Mouse (Mus musculus) testis, adult 2 months (tissue): Measurements from ENCODE around the gene Tvp23b. TPM values are rescaled to one million over a fixed set of nuclear protein-coding genes. Genes with fewer than 3 reads are reported as not detected.

Experiments
- H3K27ac ChIP-seq: fragments of 200-500 bp; 2 replicates; pipeline ENCODE4 v1.5.1; 2012; ENCODE audit warnings: low read depth, low read length; ENCODE audit not compliant: control insufficient read depth, insufficient read depth
- H3K27me3 ChIP-seq: fragments of 200-500 bp; 2 replicates; pipeline ENCODE4 v1.6.1; 2012; ENCODE audit warnings: mild to moderate bottlenecking, low read length, moderate library complexity; ENCODE audit not compliant: control insufficient read depth, insufficient read depth
- H3K36me3 ChIP-seq: fragments of 200-500 bp; 2 replicates; pipeline ENCODE4 v1.6.1; 2012; ENCODE audit warnings: mild to moderate bottlenecking, low read length; ENCODE audit not compliant: control insufficient read depth, insufficient read depth
- H3K4me1 ChIP-seq: fragments of 200-500 bp; 2 replicates; pipeline ENCODE4 v1.6.1; 2012; ENCODE audit warnings: low read length; ENCODE audit not compliant: control insufficient read depth, insufficient read depth
- H3K4me3 ChIP-seq: fragments of 200-500 bp; 2 replicates; pipeline ENCODE4 v1.5.1; 2012; ENCODE audit warnings: low read depth, mild to moderate bottlenecking, low read length, moderate library complexity, mixed read lengths; ENCODE audit not compliant: control insufficient read depth
- CTCF ChIP-seq: fragments of 200-500 bp; IDR thresholded peaks from 2 replicates; pipeline ENCODE4 v1.5.1; 2012; ENCODE audit warnings: low read depth, mild to moderate bottlenecking, inconsistent platforms, low read length, moderate library complexity; ENCODE audit not compliant: control insufficient read depth, insufficient read depth, insufficient replicate concordance
- POLR2A ChIP-seq: fragments of 200-500 bp; IDR thresholded peaks from 2 replicates; pipeline ENCODE4 v1.6.1; 2012; ENCODE audit warnings: low read depth, mild to moderate bottlenecking, inconsistent platforms, low read length, moderate library complexity; ENCODE audit not compliant: control insufficient read depth
- polyA plus RNA-seq: library from polyadenylated mRNA; depleted of rRNA; stranded (reverse); fragments of >200 nt; gene quantifications from 2 replicates; pipeline ENCODE4 v1.2.3, GENCODE M21; 2012

The Tvp23b gene
- polyA plus RNA-seq, 1 experiment = 25.5 TPM

DNA sequence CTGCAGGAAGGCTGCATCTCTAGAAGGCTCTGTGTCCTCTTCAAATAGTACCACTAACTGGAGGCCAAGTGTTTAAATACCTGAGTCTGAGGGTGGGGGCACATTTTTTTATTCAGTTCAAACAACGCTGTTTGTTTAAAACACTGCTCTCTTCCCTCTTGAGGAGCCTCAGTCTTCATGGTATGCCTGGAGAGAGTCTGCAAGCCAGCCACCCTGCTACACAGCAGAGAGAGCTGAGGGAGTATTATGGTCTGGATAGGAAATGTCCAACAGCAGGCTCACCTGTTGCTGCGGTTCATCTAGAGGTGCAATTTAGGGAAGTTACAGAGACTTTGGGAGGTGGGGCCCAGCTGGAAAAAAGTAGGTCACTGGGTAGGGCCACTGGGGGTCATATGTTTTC is 36.2 kb downstream of the Tvp23b start:
- no peak overlapping the region for H3K4me3 ChIP-seq
- no peaks in the 10 kb centered on the region for H3K27me3 ChIP-seq
- no peaks in the 10 kb centered on the region for H3K36me3 ChIP-seq
- TF ChIP-seq POLR2A (no peak), CTCF (no peak)
- H3K27ac ChIP-seq = no peak overlapping the region
- no peaks in the 10 kb centered on the region for H3K4me1 ChIP-seq

GRCm38 (mm10) chr11:62916765-62917164 is 37.5 kb downstream of the Tvp23b start:
- Histone ChIP-seq H3K27ac (no peak overlapping the region), H3K4me3 (no peak overlapping the region), H3K4me1 (peaks cover 2% of the 10 kb centered on the region; the same call in 1 of the 2 replicates), H3K27me3 (no peaks in the 10 kb centered on the region), H3K36me3 (no peaks in the 10 kb centered on the region)
- TF ChIP-seq POLR2A (no peak), CTCF (no peak)

- Histone ChIP-seq H3K27ac (no peak overlapping the region), H3K27me3 (no peaks in the 10 kb centered on the region), H3K36me3 (no peaks in the 10 kb centered on the region), H3K4me1 (peaks cover 7% of the 10 kb centered on the region), H3K4me3 (no peak overlapping the region)
- TF ChIP-seq POLR2A = no peak
- TF ChIP-seq CTCF = no peak
Observed at GRCm38 (mm10) chr11:62919946-62920742, 40.9 kb downstream of the Tvp23b start.

- H3K4me1 ChIP-seq = peaks cover 7% of the 10 kb centered on the region
- no peak overlapping the region for H3K27ac ChIP-seq
- H3K4me3 ChIP-seq = peak overlapping the region; percentile 72
- no peaks in the 10 kb centered on the region for H3K36me3 ChIP-seq
- TF ChIP-seq CTCF (no peak), POLR2A (no peak)
- no peaks in the 10 kb centered on the region for H3K27me3 ChIP-seq
Observed at GRCm38 (mm10) chr11:62920743-62921050, 41.4 kb downstream of the Tvp23b start.

- TF ChIP-seq CTCF (peak; percentile 91; the same call in 1 of the 2 replicates), POLR2A (peak; percentile 40; the same call in 1 of the 2 replicates)
- H3K4me1 ChIP-seq = peaks cover 7% of the 10 kb centered on the region
- H3K4me3 ChIP-seq = peak overlapping the region; percentile 72
- H3K36me3 ChIP-seq = no peaks in the 10 kb centered on the region
- H3K27me3 ChIP-seq = no peaks in the 10 kb centered on the region
- H3K27ac ChIP-seq = peak overlapping the region; percentile 8
Observed at GRCm38 (mm10) chr11:62921052-62921977, 42.1 kb downstream of the Tvp23b start.

GRCm38 (mm10) chr11:62924091-62924761 is 45.0 kb downstream of the Tvp23b start:
- Histone ChIP-seq H3K27me3 (no peaks in the 10 kb centered on the region), H3K4me3 (no peak overlapping the region), H3K36me3 (no peaks in the 10 kb centered on the region), H3K27ac (peak overlapping the region; percentile 24; the same call in 1 of the 2 replicates), H3K4me1 (peaks cover 7% of the 10 kb centered on the region)
- TF ChIP-seq POLR2A = no peak
- no peak for TF ChIP-seq CTCF
